Mouse (Mus musculus): ENCODE measurements around the gene Anp32a. TPM values are rescaled to one million over a fixed set of nuclear protein-coding genes. Genes with fewer than 3 reads are reported as not detected.

The Anp32a gene
- total RNA-seq (2015; ENCODE audit: low replicate concordance) (71.1 and 137 TPM in 2 replicates), total RNA-seq (2017; ENCODE audit: low replicate concordance) (126 and 136 TPM in 2 replicates)

DNA sequence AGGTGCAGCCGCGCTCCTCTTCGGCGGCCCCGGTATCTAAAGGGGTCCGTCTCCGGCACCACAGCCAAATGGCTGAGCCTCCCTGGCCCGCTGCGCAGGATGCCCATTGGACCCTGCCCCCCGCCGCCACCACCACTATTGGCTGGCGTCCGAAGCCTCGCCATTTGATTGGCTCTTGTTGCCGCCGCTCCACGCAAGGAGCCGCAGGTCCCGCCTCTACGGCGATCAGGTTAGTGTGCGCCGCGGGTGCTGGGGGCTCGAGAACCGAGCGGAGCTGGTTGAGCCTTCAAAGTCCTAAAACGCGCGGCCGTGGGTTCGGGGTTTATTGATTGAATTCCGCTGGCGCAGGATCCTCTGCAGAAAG lies at the start of gene Anp32a:
Anp32a (plus strand) TSS at position 171 of the 364 bp plus-strand sequence.
- ATAC-seq (replicated peaks; ENCODE audit: low FRiP score, poor library complexity, severe bottlenecking) = peak; percentile 97

DNA sequence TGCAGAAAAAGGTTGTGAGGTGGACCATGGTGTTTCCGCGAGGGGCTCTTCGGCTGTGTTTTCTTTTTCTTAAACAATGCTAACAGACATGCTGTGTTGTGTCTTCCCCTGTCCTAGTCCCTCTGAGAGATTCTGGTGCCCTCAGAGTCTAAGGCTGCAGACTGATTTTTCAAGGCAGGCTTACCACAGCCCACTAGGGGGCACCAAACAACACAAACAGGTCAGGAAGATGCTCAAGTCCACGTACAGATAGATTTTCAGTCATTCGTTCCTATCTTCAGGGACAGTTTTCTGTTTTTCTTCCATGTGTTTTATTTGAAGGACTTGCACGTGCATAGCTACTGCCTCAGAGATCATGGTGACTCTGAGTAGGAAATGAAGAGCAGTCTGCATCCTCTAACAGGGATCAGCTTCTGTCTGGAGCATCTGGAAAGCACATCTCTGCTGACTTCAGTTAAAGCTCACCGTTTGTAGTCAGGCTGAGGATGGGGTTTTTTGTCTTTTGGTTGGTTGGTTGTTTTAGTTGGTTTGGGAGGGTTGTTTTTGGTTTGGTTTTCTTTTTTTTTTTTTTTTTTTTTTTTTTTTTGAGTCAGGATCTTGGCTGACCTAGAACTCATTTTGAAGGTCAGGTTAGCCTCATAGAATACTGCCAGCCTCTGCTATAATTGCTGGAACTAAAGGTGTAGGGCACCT lies 45.9 kb upstream of the Anp32a start:
- ATAC-seq (replicated peaks; ENCODE audit: low FRiP score, poor library complexity, severe bottlenecking) = peak; percentile 73

DNA sequence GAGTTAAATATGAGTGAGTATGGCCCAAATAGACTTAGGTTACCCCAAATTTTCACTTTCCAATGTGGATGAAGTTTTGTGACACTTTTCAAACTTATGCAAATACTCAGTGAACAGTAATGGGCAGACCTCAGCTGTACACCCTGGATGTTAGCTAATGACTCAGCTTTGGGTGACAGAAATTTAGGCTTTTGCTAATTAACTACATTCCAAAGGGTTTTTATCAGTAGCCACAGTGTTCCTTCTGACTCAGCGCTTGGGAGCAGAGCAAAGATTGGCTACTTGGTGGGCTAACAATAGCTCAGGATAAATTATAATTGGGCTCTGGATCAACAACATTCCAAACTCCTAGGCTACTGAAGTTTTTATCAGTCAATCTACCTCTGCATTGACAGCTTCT lies 44.2 kb upstream of the Anp32a start:
- no peak for ATAC-seq (replicated peaks; ENCODE audit: low FRiP score, poor library complexity, severe bottlenecking)

DNA sequence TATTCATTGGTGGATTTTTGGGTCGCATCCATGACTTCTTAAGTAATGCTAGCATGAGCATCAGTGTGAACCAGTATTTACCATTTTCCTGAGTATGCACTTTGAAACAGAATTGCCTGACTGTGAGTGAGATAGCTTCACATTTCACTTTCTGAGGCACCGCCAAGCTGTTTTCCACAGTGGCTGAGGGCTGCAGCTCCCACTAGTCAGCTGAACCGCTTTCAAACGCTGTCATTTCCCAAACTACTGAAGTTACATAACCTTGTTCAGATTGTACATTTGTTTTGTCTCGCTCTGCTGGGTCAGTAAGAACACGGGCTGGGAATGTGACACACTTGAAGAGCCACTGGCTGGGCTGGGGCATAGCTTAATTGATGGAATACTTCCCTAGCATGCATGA lies 25.5 kb upstream of the Anp32a start:
- no peak for ATAC-seq (replicated peaks; ENCODE audit: low FRiP score, poor library complexity, severe bottlenecking)

DNA sequence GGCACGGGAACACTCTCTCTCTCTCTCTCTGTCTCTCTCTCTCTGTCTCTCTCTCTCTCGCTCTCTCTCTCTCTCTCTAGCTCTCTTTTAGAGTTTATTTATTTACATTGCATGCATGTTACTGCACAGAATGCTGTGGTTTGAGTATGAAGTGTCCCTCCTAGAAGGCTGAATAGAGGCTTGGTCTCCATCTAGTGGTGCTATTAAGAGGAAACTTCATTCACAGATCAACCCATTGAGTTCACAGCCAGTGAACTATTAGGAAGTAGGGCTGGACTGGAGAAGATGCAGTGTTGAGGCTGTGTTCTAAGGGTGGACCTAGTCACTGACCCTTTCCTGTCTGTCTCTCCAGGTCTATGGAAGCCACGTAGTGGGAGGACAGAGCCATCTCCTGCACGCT lies 22.4 kb upstream of the Anp32a start:
- no peak for ATAC-seq (replicated peaks; ENCODE audit: low FRiP score, poor library complexity, severe bottlenecking)

DNA sequence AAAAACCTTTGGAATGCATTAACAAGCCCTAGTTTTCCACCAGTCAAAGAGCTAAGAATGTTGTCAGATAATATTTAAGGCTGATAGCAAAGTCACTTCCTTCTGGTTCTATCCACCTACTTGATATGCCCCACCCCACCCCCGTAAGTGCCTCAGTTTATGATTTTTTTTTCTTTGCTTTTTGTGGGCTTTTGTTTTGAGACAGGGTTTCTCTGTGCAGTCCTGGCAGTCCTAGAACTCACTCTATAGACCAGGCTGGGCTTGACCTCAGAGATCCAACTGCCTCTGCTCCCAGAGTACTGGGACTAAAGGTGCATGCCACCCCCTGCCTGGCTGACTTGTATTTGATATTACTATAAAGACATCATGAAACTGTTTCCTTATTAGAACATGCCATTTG lies 17.3 kb upstream of the Anp32a start:
- ATAC-seq (replicated peaks; ENCODE audit: low FRiP score, poor library complexity, severe bottlenecking) = no peak

DNA sequence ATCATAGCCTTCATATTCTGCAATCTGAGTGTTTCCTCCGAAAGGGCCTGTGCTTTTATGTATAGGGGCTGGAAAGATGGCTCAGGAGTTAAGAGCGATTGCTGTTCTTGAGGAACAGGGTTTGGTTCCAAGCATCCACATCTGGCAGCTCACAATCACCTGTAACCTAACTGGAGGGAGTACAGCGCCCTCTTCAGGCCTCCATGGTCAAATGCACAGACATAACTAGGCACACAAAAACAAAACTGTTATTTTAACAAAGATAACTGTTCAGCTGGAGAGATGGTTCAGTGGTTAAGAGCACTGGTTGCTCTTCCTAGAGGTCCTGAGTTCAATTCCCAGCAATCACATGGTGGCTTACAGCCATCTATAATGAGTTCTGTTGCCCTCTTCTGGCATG lies 15.1 kb upstream of the Anp32a start:
- no peak for ATAC-seq (replicated peaks; ENCODE audit: low FRiP score, poor library complexity, severe bottlenecking)

DNA sequence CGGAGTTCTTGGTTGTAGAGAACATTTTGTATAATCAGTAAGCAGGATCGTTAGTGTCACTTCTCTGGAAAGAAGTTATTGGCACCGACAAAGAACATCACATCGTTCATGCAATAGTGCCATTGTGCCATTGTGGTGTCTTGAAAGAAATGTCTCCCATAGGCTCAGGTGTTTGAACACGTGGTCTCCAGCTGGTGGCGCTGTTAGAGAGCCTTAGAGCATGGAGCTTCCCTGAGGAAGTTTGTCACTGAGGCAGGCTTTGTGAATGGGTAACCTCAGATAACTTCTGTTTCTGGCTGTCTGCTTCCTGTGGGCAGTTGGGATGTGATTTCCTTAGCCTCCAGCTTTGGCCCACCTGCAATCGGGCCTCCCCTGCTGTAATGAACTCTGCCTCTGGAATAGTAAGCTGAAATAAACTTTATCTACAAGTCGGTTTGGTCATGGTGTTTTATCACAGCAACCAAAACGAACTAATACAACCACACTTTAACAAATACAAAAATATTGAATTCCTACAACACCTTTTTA lies 6.7 kb upstream of the Anp32a start:
- ATAC-seq (replicated peaks; ENCODE audit: low FRiP score, poor library complexity, severe bottlenecking) = no peak

DNA sequence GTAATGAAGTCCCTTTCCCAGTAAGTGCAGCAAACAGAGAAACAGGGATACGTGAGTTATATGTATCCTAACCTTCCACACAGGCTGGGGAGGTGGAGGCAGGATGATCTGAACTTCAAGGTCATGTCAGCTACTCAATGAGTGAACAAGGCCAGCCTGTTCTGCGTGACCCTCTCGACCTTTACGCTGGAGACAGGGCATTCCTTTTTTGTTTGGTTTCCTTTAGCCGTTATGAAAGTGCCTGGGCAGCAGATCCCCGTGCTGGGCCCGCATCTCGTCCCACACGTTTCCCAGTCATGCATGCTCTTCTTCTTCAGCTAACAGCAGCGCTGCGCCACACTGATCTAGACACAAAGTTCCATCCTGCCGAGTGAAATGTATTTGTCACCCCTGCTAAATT lies 5.7 kb upstream of the Anp32a start:
- ATAC-seq (replicated peaks; ENCODE audit: low FRiP score, poor library complexity, severe bottlenecking) = no peak

DNA sequence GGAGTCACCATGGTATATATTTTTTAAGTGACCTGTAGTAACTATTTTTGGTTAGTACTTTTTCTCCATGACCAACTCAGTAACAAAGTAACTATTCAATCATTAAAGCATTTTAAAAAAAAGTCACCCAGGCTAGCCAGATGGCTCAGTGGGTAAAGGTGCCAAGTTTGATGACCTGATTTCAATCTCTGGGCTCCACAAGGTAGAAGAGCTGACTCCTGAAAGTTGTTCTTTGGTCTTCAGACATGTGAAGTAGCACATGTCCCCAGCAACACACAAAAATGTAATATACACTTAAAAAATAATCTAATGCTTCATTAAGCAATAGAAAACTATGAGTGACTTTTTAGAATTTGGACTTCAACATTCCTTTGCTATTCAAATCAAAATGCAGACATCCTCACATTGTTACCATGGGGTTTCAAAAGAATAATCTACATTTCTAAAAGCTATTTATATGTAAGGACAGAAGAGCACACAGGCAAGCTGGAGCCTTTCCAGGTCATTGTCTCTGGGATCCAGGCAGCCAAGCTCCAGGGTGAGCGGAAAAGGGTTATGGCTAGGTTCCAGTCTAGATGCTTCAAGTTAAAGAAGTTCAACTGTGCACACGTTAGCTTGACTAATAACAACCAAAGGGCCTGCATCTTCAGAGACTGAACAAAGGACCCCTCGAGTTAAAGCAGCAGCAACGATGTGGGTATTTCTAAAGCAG lies 3.0 kb upstream of the Anp32a start:
- no peak for ATAC-seq (replicated peaks; ENCODE audit: low FRiP score, poor library complexity, severe bottlenecking)

DNA sequence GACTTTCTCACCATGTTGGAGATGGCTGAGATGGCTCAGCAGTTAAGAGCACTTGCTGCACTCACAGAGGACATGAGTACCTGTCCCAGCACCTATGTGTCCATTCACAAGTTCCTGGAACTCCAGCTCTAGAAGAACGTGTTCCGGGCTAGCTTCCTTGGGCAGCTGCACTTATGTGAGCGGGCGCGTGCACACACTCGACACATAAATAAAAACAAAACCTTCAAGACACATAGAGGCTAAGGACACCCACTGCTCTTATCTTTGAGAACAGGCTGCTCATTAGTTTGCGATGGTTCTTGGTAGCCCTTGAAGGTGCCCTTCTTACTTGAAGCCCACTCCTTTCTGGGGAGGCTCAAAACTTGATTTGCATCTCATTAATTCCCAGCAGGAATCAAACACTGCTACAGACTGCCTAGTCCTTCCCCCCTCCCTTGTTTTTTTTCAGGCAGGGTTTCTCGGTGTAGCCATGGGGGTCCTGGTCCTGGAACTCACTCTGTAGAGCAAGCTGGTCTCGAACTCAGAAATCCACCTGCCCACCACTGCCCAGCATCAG lies 2.4 kb upstream of the Anp32a start:
- ATAC-seq (replicated peaks; ENCODE audit: low FRiP score, poor library complexity, severe bottlenecking) = no peak

DNA sequence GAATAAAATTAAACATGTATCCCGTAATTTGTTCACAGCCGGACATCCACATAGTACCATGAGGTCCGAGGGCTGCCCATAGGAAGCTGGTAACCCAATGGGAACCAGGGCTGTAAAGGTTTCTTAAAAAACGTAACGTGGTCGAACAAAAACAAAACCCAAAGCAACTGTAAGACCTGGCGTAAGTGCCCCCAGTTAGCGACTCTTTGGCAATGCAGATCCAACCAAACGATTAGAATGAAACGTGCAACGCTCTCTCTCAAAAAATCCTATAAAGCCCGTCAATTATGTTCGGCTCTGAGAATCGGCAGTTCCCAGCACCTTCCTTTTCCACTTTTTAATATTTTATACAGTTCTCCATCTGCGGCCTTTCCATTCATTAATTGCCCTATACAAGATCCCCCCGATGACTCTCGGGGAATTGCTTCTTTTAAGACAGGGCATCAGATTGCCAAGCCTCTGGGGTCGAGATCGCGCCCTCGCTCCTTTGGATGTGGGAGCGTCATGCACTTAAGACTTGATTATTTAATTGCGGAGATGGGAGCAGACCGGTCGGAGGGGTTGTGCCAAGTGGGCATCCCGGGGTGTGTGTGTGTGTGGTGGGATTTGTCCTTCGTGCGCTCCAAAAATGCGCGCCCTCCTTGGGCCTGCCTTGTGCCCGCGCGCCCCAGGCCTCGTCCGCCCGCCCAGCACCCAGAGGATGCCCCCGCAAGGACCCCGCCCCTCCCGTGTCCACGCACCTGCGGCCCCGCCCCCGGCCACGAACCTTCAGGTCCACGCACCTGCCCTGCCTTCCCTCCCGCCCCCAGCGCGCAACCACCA lies 581 bp upstream of the Anp32a start:
- ATAC-seq (replicated peaks; ENCODE audit: low FRiP score, poor library complexity, severe bottlenecking) = no peak

DNA sequence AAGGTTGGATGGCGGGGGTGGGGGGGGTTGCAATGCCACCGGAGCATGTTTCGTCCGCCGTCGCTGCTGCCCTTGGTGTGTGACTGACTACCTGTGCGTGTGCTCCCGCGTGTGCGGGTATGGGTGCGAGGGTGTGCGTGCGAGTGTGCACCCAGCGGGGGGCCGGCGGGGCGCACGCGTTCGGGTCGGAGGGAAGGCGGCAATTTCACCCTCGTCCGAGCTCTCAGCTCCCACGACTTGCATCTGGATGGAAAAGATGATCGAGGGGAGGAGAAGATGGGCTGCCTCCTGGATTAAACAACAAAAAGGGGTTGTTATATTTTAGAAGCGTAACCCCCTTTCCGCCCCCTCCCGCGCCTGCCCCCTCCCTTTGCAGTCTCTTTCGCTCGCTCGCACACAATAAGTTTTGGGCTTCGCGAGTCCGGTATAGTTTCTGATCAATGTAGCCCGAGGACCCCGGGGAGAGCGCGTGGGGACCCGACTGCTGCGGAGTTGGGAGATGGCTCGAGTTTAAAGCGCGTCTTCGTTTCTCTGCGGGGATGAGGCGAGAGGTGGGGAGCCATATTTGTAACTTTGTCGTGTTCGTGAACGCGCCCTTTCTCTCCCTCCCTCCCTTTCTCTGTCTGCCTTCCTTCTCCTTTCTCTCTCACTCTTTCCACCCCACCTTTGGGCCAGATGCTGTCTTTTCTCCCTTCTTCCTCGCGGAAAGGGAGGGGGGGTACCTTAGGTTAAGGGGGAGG lies 778 bp downstream of the Anp32a start:
- ATAC-seq (replicated peaks; ENCODE audit: low FRiP score, poor library complexity, severe bottlenecking) = no peak

DNA sequence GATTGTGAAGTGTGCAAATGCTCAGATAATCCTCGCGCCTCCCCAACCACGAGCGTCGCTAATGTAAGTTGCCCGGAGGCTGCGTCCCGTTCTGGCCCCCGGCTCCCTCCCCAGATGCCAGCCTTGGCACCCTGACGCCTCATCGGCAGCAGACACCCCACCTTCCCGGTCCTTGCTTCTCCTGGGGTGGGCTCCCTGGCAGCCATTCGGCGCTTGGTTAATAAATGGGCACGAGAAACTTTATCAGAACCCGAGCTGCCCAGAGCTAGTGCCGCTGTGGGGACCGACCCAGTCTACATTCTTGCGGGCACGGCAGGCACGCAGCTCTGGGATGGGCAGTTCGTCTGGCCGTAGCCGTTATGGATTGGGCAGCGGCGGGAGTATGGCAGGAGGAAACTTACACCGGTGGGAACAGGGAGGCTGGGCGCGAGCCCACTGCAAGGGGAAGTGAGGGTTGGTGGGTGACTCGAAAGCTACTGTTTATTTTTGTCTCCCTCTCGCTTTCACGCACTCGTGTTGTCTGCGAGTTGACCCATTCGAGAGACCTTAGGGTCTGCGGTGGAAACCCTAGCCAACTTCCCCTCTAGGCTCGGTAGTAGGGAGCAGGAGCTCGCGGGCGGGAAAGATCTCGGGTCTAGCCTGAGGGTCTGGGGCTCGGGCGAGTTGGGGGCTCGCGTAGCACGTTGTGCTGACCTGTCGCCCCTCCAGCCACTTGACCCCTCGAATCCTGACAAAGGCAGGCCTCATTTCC lies 1.5 kb downstream of the Anp32a start:
- peak; percentile 29 for ATAC-seq (replicated peaks; ENCODE audit: low FRiP score, poor library complexity, severe bottlenecking)

DNA sequence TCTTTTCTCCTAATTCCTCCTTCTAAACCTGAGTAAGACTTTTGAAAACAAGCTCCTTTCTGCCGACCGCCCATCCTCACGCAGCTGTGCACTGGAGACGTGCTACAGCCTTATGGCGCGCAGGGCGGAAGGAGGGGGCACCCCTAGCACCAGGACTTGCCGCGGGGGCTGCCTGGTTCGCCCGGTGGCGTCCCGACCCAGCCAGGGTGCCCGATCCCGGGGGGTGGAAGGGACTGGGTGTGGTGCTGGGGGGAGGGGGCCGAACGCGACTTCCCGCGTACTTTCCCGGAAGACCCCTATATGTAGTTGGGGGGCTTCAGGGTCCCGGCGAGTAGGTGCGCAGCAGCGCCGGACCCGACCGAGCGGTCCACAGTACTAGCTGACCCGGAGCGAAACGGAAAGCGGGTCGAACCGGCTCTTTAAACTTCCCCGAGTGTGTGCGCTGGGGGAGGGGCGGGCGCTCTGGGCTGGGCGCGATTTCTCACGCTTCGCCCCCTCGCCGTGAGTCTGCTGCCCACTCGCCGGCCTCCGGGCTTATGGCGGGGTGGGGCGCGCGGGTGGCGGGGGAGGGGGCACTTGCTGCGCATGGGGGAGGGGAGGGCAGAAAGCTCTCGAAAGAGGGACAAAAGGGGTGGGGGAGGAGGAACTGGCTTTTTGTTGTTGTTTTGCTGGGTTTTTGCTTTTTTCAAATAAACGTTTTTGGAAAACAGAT lies 2.3 kb downstream of the Anp32a start:
- no peak for ATAC-seq (replicated peaks; ENCODE audit: low FRiP score, poor library complexity, severe bottlenecking)

DNA sequence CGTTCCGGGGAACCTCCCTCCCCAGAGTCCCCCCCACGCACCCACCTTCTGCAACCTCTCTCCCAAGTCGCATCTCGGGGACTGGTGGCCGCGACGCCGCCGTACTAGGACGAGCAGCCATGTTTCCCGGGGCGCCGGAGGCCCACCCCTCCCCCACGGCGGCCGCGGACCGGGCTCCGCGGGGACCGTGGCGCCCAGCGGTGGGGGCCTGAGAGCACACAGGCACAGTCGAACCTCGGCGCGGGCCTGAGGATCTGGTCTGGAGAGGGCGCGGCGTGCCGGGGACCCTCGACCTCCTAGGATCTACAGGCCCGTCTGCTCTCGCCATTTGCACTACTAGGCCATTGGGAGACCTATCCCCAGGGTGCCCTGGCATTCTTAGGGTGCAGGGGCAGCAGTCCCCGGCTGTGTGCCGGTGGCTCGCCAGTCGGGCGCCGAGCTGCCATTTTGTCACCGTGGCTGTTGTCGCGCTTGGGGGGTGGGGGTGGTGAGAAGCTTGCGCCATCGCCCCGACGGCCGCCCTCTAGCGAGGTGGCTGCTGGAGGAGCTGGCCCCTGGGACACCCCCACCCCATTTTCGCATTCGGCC lies 2.9 kb downstream of the Anp32a start:
- ATAC-seq (replicated peaks; ENCODE audit: low FRiP score, poor library complexity, severe bottlenecking) = no peak

DNA sequence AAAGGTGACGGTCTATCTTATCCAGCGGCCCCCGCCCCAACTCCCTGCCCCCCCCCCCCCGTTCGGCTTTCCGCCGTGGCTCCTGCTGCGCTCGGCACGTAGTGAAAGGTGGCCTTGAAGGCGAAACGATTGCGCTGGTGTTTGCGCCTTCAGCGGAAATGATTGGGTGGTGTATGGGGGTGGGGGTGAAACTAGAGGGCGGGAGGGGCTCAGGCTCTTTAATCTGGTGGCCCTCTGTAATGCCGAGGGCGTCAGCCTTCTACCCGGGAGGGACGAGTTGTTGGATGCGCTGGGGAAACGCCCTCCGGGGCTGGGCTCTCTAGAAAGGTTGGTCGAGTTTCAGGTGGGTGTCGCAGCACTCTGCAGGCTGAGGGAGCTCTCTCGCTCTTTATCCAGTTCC lies 3.5 kb downstream of the Anp32a start:
- 0 out of 2 replicates have a peak, but pooled peaks have one; percentile 38 for ATAC-seq (replicated peaks; ENCODE audit: low FRiP score, poor library complexity, severe bottlenecking)

DNA sequence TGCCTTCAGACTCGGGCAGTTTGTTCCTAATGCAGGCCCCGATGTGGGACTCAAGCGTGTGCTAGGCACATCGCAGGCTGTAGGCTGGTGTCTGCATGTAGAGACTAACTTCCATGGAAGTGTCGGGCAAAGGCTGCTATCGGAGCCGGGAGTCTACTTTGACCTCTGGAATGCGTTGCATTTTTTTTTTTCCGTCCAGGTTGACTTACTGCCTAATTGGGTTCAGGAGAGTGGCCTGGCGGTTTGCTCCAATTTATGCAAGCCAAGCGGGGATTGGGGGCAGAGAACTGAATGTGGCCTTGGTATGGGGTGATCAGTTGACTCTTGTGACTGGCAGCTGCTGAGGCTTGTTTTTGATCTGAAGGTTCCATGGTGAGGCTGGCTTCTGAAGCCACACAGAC lies 4.0 kb downstream of the Anp32a start:
- no peak for ATAC-seq (replicated peaks; ENCODE audit: low FRiP score, poor library complexity, severe bottlenecking)
